29 mouse cellular contexts compared by ENCODE assay signal in genomic region chr7:33902982-33903381, GRCm38 (mm10). TPM values are rescaled to one million over a fixed set of nuclear protein-coding genes. Genes with fewer than 3 reads are reported as not detected.
"Had no signal": no experiment of that assay in that cellular context is flagged by ENCODE, and none has a peak within 500 bp of the region (broad histone marks: within the 10 kb centered on the region; RNA-seq: fewer than 3 reads in every experiment).

No protein-coding gene starts in this region.

- H3K27me3 ChIP-seq: lung, embryonic 15.5 days; megakaryocyte, embryonic 14.5 days; midbrain, embryonic 13.5 days; midbrain, embryonic 15.5 days; neural tube, embryonic 12.5 days had no signal

- H3K36me3 ChIP-seq: lung, embryonic 15.5 days; midbrain, embryonic 13.5 days; midbrain, embryonic 15.5 days; neural tube, embryonic 12.5 days had no signal

- H3K9ac ChIP-seq: lung, embryonic 15.5 days; midbrain, embryonic 13.5 days; midbrain, embryonic 15.5 days; neural tube, embryonic 12.5 days had no signal

- DNase-seq: lung, adult 2 months; lung, postnatal 14 days; lung, postnatal 36 days; retina, postnatal 1 day; right cerebral cortex, adult 18-20 months; right cerebral cortex, postnatal 25 days; right cerebral cortex, postnatal 4 days; thymus, adult 18-20 months; thymus, postnatal 14 days; thymus, postnatal 36 days had no signal

- H3K4me1 ChIP-seq: lung, embryonic 15.5 days; megakaryocyte, embryonic 14.5 days; midbrain, embryonic 13.5 days; midbrain, embryonic 15.5 days; neural tube, embryonic 12.5 days had no signal

- H3K27ac ChIP-seq: lung, embryonic 15.5 days; macrophage; midbrain, embryonic 13.5 days; midbrain, embryonic 15.5 days; neural tube, embryonic 12.5 days had no signal

- H3K4me3 ChIP-seq: lung, embryonic 15.5 days; megakaryocyte, embryonic 14.5 days; midbrain, embryonic 13.5 days; midbrain, embryonic 15.5 days; neural tube, embryonic 12.5 days had no signal

- H3K4me2 ChIP-seq: lung, embryonic 15.5 days; midbrain, embryonic 11.5 days; midbrain, embryonic 13.5 days; midbrain, embryonic 15.5 days; neural tube, embryonic 12.5 days had no signal

RNA-seq across cellular contexts. Expression of gene Scgb2b26, which starts 41.9 kb away (rescaled TPM):
- total RNA-seq: megakaryocyte progenitor cell, adult 5-6 weeks; midbrain, postnatal 0 days; monocyte, adult 5-6 weeks; neutrophil, adult 5-6 weeks had no signal
- polyA plus RNA-seq: liver, embryonic 16.5 days; lung, adult 2 months; lung, embryonic 15.5 days; lung, postnatal 0 days; macrophage; midbrain, embryonic 11.5 days; midbrain, embryonic 13.5 days; midbrain, embryonic 15.5 days; midbrain, postnatal 0 days; neural tube, embryonic 12.5 days; neural tube, embryonic 14.5 days; small intestine, adult 2 months; spleen, adult 2 months; stomach, embryonic 14.5 days; stomach, embryonic 16.5 days; thymus, postnatal 0 days had no signal
